Comparison of ENCODE assay signal across 9 mouse cellular contexts in the genomic region with DNA sequence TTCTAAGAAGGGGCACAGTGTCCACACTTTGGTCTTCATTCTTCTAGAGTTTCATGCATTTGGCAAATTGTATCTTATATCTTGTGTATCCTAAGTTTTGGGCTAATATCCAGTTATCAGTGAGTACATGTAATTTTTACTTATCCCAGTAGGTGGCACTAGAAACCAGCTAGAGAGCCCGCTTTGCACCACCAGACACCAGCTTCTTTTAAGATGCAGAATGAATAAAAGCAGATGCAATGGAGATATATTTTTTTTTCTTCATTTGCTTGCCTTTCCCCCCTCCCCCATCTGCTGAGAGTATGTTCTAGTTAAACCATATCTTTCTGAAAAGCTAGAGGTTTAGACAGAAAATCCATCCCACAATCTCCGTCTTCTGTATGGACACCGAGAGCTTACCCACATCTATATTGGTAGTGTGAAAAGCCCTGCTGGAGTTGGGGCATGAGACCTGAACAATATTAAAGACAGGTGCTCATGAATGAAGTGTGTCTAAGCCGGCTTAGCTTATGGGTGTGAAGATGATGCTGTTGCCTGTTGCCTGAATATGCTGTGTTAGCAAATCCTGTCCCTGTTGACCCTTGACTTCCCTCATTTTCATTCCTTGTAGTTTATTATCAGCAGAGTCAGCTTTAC. TPM values are rescaled to one million over a fixed set of nuclear protein-coding genes. Genes with fewer than 3 reads are reported as not detected.
DNase-seq lines count a peak whose midpoint lies in the region; ATAC-seq lines count a peak whose summit lies in the region.
"Had no signal": no experiment of that assay in that cellular context is flagged by ENCODE, and none has a peak within 500 bp of the region (broad histone marks: within the 10 kb centered on the region; RNA-seq: fewer than 3 reads in every experiment).

No protein-coding gene starts in this region.

- no peak overlapping the region for H3K4me3 ChIP-seq in embryonic facial prominence, embryonic 14.5 days (ENCODE audit: low read depth, low read length)
- no peak overlapping the region for H3K4me3 ChIP-seq in midbrain, embryonic 14.5 days (replicated peaks; ENCODE audit: low read depth, low read length)

- peak; percentile 11 for DNase-seq in heart, postnatal 4 days
- DNase-seq in heart, postnatal 36 days = no peak
- DNase-seq in 3T3-L1 (ENCODE audit: low read depth, low spot score) (peak; percentile 53), NIH3T3 (ENCODE audit: low read depth) (peak; percentile 73)
- peak; percentile 38 for DNase-seq in embryonic facial prominence, embryonic 14.5 days (ENCODE audit: low spot score)
- DNase-seq in midbrain, embryonic 14.5 days = peak; percentile 88
- DNase-seq in gastrocnemius, postnatal 10 days = no peak
- no peak for DNase-seq in thymus, postnatal 25 days

- H3K36me3 ChIP-seq in embryonic facial prominence, embryonic 14.5 days (ENCODE audit: control insufficient read depth, insufficient read depth, low read length) = no peaks in the 10 kb centered on the region
- H3K36me3 ChIP-seq in midbrain, embryonic 14.5 days (ENCODE audit: control insufficient read depth, insufficient read depth, low read length) = no peaks in the 10 kb centered on the region

- ATAC-seq in embryonic facial prominence, embryonic 14.5 days (ENCODE audit: low read depth) = no peak
- ATAC-seq in midbrain, embryonic 14.5 days (ENCODE audit: low FRiP score, low TSS enrichment) = peak; percentile 42; the same call in 1 of the 2 replicates

- no peak overlapping the region for H3K4me2 ChIP-seq in embryonic facial prominence, embryonic 14.5 days (ENCODE audit: low read depth, low read length)
- no peak overlapping the region for H3K4me2 ChIP-seq in midbrain, embryonic 14.5 days (ENCODE audit: low read length)

- WGBS in embryonic facial prominence, embryonic 14.5 days = 42% methylated on average over 4 of the region's 4 CpGs
- 47% methylated on average over 4 of the region's 4 CpGs for WGBS in midbrain, embryonic 14.5 days

- no peak overlapping the region for H3K9ac ChIP-seq in embryonic facial prominence, embryonic 14.5 days (ENCODE audit: low read depth, low read length)
- H3K9ac ChIP-seq in midbrain, embryonic 14.5 days (replicated peaks; ENCODE audit: low read length) = no peak overlapping the region

- no peak overlapping the region for H3K27ac ChIP-seq in embryonic facial prominence, embryonic 14.5 days (replicated peaks; ENCODE audit: low read depth, low read length)
- H3K27ac ChIP-seq in midbrain, embryonic 14.5 days (replicated peaks; ENCODE audit: low read depth, low read length) = no peak overlapping the region

- no peaks in the 10 kb centered on the region for H3K4me1 ChIP-seq in embryonic facial prominence, embryonic 14.5 days (ENCODE audit: control insufficient read depth, insufficient read depth, low read length)
- H3K4me1 ChIP-seq in midbrain, embryonic 14.5 days (ENCODE audit: control insufficient read depth, insufficient read depth, low read length) = no peaks in the 10 kb centered on the region

- intact Hi-C loops in heart, postnatal 36 days (cut with DNase I) = loop anchor here (2.0 kb wide), 1 partner anchor 1481 kb away; no protein-coding TSS in a partner anchor

- H3K9me3 ChIP-seq in embryonic facial prominence, embryonic 14.5 days (ENCODE audit: control insufficient read depth, low read length) = no peaks in the 10 kb centered on the region
- H3K9me3 ChIP-seq in midbrain, embryonic 14.5 days (ENCODE audit: control insufficient read depth, low read length) = no peaks in the 10 kb centered on the region

- H3K27me3 ChIP-seq in embryonic facial prominence, embryonic 14.5 days (replicated peaks; ENCODE audit: control insufficient read depth, insufficient read depth, low read length) = no peaks in the 10 kb centered on the region
- no peaks in the 10 kb centered on the region for H3K27me3 ChIP-seq in midbrain, embryonic 14.5 days (ENCODE audit: control insufficient read depth, insufficient read depth, low read length)

RNA-seq across cellular contexts. Expression of a gene that starts 21.0 kb away (rescaled TPM):
- under 1 TPM in 1 of 2 experiments, not detected in 1; 0.14 TPM for total RNA-seq in heart, postnatal 4 days (2021)
- not detected for total RNA-seq in heart, postnatal 36 days (2021)
- 12.8 and 13.4 TPM in 2 replicates for polyA plus RNA-seq in embryonic facial prominence, embryonic 14.5 days (2014; fragmentation: Nextera tagmentation; extraction: Ambion mirVana)
- polyA plus RNA-seq in midbrain, embryonic 14.5 days (2014; fragmentation: Nextera tagmentation; extraction: Ambion mirVana) = 21.3 and 21.6 TPM in 2 replicates
- total RNA-seq in gastrocnemius, postnatal 10 days (2021) = under 1 TPM; 0.09 to 0.38 TPM
- total RNA-seq: hematopoietic stem cell, adult 5-6 weeks had no signal

RNA-seq across cellular contexts. Expression of a gene that starts 43.7 kb away (rescaled TPM):
- not detected for total RNA-seq in heart, postnatal 4 days (2021)
- total RNA-seq in heart, postnatal 36 days (2021) = not detected
- polyA plus RNA-seq in embryonic facial prominence, embryonic 14.5 days (2014; fragmentation: Nextera tagmentation; extraction: Ambion mirVana) = 0.08 TPM in 1 of 2 replicates, not detected in the other
- polyA plus RNA-seq in midbrain, embryonic 14.5 days (2014; fragmentation: Nextera tagmentation; extraction: Ambion mirVana) = 0.34 and 0.46 TPM in 2 replicates
- total RNA-seq in gastrocnemius, postnatal 10 days (2021) = not detected
- total RNA-seq: hematopoietic stem cell, adult 5-6 weeks had no signal

Comparison
In these comparisons a context has a peak if more than half of its experiments do, and no peak if none do; other contexts are left out.
1. DNase-seq: peak in heart, postnatal 4 days (single experiment), 3T3-L1 (single experiment), NIH3T3 (single experiment), embryonic facial prominence, embryonic 14.5 days (single experiment) and midbrain, embryonic 14.5 days (single experiment); none in heart, postnatal 36 days (0 of 2), gastrocnemius, postnatal 10 days (single experiment) and thymus, postnatal 25 days (single experiment).